Mouse (Mus musculus): ENCODE results near the gene Prkn.

Gene Prkn

DNA sequence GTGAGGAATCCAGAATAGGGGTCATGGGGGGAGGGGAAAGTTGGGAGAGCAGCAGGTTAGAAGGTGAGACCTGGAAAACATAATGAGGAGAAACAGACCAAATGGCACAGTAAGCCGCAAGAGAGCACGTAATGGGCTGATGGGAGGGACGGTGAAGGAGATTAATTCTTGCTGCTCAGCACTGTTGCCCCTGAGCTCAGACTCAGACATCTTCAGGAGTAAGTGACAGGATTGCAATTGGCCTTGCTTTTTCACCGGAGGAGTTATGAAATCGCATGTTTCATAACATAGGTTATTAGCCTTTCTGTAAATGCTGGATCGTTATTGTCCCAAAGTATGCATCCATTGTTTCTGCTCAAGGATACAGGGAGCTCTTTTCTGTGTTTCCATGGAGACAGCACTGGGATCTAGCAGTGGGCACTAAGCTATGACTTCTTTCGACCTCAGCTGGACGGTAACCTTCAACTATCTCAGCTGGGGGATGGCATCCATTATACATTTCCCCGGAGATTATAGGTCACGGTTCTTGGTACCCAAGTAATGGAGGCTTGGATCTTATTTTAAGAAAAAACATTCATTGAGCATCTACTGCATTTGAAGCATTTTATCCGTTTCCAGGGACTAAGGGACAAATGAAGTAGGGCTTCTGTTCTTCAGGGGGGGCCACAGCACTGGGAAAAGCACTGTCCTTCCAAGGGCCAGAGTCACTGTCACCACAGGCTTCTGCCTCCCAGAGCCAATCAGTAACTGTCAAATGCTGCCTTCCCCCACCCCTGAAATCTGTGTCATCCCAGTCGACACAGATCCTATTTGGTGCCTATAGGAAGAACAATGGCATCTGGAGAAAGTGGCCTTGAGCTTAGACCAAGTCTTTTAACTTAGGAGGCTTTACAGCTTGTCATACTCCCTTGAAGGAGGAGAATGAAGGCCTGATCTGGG is 890.7 kb downstream of the Prkn start:
- no peak for DNase-seq (ENCODE audit: extremely low spot score, low spot score)

DNA sequence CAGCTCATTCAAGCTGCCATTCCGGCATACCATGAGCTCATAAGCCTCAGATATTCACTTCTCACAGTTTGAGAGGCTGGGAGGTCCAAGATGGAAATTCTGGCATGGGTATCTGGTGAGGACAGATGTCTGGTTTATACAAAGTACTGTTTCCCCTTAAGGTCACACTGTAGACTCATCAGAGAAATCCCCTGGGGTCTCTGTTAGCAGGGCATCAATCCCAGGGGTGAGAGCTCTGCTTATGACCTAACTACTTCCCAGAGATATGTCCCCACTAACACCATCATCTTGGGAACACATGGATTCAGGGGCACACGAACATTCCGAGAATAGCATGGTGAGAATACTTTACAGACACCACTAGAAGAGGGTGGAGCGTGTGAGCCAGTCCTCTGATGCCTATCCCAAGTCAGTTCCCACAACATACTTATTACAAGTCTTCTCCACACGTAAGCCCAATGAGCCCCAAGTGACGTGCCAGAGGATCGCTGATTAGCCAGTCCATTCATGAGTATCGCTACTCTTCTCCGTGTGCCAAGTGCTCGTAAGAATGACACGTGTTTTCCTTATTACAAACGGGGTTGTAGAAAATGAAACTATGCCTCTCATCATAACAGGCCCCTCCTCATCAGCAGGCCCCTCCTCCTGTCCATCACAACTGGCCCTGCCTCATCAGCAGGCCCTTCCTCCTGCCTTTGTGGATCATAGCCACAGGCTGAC is 895.1 kb downstream of the Prkn start:
- no peak for DNase-seq (ENCODE audit: extremely low spot score, low spot score)

DNA sequence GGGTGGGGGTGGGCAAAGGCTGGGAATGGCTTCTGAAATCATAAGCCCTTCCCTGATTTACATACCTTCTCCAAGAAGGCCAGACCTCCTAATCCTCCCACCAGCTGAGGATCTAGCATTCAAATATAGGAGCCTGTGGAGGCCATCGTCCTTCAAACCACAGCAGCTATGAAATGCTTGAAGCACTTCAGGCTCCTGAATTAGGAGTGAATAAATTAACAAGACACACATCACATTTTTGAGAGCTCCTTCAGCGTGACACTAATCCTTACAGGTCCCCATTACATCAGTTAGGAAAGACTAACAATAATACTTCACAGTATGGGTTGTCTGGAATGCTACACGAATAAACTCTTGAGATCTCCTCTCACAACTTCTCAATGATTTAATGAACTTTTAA is 896.3 kb downstream of the Prkn start:
- no peak for DNase-seq (ENCODE audit: extremely low spot score, low spot score)

DNA sequence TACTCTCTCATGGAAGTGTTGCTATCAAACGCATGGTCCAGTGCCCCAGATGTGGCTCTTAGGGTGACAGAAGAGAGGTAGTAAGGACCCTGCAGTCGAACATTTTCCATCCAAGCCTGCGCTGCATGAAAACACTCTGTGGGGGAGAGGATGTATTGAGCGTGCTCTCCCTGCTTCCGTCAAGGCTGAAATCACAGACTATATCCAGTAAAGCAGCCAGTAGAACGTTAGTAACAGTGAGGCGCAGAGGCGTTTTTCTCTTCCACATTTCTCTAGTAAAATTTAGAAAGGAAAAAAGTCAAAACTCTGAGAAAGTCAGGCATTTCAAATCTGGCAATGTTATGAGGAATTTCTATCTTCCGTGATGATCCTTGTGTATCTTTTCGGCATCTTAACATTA is 897.7 kb downstream of the Prkn start:
- no peak for DNase-seq (ENCODE audit: extremely low spot score, low spot score)

DNA sequence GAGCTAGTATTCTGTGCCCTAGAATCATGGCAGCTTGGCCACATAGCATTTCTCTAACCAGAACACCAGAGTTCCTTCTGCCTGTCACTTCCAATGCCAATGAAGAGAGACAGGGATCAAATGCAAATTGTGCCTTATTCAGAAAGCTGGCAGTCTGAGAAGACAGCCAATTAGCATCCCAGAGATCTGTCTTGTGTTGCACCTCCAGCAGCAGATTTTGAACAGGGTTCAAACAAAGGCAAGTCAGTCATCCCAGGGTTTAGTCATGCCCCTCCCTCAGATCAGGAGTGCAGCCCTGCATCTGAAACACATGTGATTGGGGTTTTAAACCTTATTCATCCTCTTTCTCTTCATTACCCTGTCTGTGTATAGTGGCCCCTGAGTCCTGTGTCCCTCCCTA is 900.5 kb downstream of the Prkn start:
- DNase-seq (ENCODE audit: extremely low spot score, low spot score) = no peak

GRCm38 (mm10) chr17:11741161-11741560 is 901.0 kb downstream of the Prkn start:
- no peak for DNase-seq (ENCODE audit: extremely low spot score, low spot score)

DNA sequence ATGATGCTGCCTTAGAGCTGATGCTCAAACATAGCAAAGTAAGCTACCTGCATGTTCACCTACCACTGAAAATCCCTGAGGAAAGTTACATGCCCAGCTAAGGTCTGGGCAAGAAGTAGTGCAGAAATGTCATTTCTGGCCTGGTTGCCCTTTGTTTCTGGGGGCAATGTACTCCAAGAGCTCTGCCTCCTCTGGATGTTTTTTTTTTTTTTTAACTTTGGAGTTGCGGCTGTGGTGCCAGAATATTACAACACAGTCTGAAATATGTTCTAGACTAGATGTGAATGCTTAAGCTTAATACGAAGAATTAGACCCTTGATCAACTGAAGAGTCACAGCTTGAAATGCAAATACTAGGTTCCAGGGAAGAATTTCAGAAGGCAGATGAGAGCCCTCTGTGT is 911.1 kb downstream of the Prkn start:
- DNase-seq (ENCODE audit: extremely low spot score, low spot score) = no peak

DNA sequence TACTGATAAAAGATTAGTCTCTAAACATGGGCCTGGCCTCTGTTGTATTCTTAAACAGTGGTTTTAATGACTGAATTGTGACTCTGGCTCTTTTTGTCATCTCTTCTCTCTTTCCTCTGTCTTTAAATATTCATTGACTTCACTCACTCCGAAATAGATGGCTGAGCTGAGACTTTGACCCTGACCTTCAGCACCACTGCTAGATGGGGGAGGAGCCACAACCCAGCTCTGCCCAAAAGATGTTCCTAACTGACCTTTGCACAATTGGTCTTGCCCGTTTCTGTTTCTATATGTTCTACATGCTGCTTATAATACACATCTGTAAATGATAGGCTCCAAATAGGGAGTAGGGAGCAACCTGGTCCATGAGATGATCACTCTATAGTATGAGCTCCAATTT is 912.5 kb downstream of the Prkn start:
- no peak for DNase-seq (ENCODE audit: extremely low spot score, low spot score)

DNA sequence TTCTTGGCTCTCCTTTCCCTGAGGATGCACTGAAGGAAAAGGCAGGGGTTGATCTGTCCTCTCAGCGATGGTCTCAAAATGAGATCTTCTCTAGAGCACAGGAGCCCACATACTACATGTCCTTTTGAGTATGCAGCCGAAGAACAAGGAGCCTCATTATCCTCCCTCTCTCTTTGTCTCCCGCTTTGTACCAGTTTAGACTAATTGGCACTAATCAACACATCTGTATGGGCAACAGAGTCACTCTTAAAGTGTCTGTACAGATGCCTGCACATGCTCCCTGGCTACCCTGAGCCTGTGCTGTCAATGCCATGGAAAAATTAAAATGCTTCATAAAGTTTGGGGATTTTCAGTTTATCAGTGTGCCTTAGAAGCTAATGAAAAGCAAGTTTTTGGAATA is 924.9 kb downstream of the Prkn start:
- DNase-seq (ENCODE audit: extremely low spot score, low spot score) = no peak

- DNase-seq (ENCODE audit: extremely low spot score, low spot score) = no peak
These were observed 925.4 kb downstream of the Prkn start for GRCm38 (mm10) chr17:11765581-11765980.

DNA sequence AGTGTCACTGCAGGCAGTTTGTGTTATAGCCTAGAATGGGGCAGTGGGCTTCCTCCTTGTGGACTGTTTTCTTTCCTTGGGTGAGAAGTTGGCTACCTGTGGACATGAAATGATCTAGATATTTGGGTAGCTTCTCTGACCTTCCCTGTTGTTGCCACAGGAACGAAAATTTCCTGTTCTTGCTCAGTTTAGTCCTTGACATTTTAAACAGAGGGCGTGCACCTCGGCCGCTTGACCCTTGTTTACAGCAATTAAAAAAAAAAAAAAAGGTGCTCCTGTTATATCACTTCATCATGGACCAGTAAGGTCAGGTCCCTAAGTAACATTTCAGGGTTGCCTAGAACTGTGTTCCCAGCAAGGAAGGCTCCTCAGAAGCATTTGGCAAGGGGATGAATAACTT is 927.1 kb downstream of the Prkn start:
- DNase-seq (ENCODE audit: extremely low spot score, low spot score) = no peak

- DNase-seq (ENCODE audit: extremely low spot score, low spot score) = no peak
These were observed 928.2 kb downstream of the Prkn start for GRCm38 (mm10) chr17:11768345-11768744.

- DNase-seq (ENCODE audit: extremely low spot score, low spot score) = no peak
These were observed 928.8 kb downstream of the Prkn start for GRCm38 (mm10) chr17:11768971-11769370.

DNA sequence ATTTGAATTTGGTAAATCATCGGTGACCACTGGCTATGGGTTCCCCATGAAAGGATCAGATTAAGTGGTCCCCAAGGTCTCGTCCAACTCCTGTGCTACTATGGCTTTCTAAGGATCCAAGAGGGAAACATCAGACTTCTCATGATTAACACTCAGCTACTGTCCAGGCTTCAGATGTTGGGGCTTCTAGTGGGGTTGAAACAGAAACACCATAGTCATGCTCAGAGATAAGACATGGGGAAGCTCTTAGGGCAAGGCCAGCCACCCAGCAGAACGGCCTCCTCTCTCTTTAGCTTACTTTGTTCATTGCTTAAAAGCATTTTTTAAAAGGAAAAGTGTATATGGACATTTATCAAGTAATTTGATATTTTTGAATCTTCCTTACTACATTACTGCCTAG is 929.3 kb downstream of the Prkn start:
- no peak for DNase-seq (ENCODE audit: extremely low spot score, low spot score)

- no peak for DNase-seq (ENCODE audit: extremely low spot score, low spot score)
These were observed 939.4 kb downstream of the Prkn start for GRCm38 (mm10) chr17:11779547-11779946.

DNA sequence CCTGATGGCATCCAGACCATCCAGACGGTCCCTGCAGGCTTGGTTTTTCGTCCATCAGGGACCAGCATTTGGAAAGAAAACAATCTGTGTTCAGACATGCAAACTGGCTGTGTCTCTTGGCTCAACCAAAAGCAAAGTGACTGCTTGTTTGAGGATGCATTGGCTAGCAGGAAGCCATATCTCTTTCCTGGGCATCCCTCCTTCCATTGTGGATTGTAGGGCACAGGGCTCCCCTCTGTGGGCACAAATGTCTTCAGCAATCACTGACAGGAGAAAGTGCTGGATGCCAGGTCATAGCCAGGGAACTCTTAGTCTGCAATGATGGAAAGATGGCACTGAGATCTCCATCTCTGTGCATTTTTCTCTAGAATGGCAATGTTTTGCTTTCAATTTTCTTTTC is 939.8 kb downstream of the Prkn start:
- DNase-seq (ENCODE audit: extremely low spot score, low spot score) = no peak

- no peak for DNase-seq (ENCODE audit: extremely low spot score, low spot score)
These were observed 940.8 kb downstream of the Prkn start for GRCm38 (mm10) chr17:11780805-11781481.

GRCm38 (mm10) chr17:11788270-11788936 is 948.2 kb downstream of the Prkn start:
- DNase-seq (ENCODE audit: extremely low spot score, low spot score) = no peak

- no peak for DNase-seq (ENCODE audit: extremely low spot score, low spot score)
These were observed 955.8 kb downstream of the Prkn start for GRCm38 (mm10) chr17:11795979-11796378.

GRCm38 (mm10) chr17:11801226-11801625 is 961.0 kb downstream of the Prkn start:
- no peak for DNase-seq (ENCODE audit: extremely low spot score, low spot score)

GRCm38 (mm10) chr17:11807280-11807679 is 967.1 kb downstream of the Prkn start:
- no peak for DNase-seq (ENCODE audit: extremely low spot score, low spot score)

- no peak for DNase-seq (ENCODE audit: extremely low spot score, low spot score)
These were observed 977.7 kb downstream of the Prkn start for GRCm38 (mm10) chr17:11817886-11818285.
